Mouse (Mus musculus): ENCODE results near the gene Lpcat2.

Lpcat2 gene

GRCm38 (mm10) chr8:92855171-92855894, at the start of gene Lpcat2:
Gene Lpcat2, plus strand, starts transcription at chr8:92855339.
- peak; percentile 74 to 79 for DNase-seq (ENCODE audit: low spot score in 2 of 2)

DNA sequence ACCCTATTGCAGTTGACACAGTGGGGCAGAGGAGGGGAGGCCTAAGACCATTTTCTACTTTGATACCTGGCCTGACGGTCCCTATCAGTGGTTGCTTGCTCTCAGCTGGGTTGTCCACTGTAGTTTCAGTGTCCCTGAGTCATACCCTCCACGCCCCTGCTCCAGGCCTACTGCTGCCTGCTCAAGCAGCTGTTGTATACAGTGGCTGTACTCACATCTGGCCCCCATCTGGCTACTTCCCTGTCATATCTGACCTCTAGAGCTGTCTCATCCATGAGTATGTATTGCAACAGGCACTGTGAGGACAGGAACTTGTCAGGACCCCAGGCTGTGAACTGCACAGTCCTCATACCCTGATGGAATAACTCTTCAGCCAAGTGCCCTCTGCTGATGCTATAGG, 42.4 kb upstream of the Lpcat2 start:
- no peak for DNase-seq (ENCODE audit: low spot score in 2 of 2)

- DNase-seq (ENCODE audit: low spot score in 2 of 2): no peak
These were observed 39.5 kb upstream of the Lpcat2 start for GRCm38 (mm10) chr8:92815661-92816060.

- peak; percentile 85 to 90 for DNase-seq (ENCODE audit: low spot score in 2 of 2)
These were observed 37.0 kb upstream of the Lpcat2 start for GRCm38 (mm10) chr8:92817928-92818818.

DNA sequence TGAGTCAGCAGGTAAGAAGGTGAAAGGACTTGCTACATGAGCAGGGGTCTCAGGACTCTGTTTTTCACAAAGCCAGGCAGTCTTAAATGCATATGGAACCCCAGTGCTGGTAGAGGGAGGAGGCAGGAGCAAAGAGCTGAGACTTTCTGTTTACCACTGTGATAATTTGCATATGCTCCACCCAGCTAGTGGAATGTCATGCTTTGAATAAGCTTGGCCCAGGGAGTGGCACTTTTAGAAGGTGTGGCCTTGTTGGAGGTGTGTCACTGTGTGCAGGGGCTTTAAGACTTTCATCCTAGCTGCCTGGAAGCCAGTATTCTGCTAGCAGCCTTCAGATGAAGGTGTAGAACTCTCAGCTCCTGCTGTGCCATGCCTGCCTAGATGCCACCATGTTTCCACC, 34.0 kb upstream of the Lpcat2 start:
- no peak for DNase-seq (ENCODE audit: low spot score in 2 of 2)

- no peak for DNase-seq (ENCODE audit: low spot score in 2 of 2)
These were observed 32.8 kb upstream of the Lpcat2 start for GRCm38 (mm10) chr8:92822386-92822785.

GRCm38 (mm10) chr8:92825991-92826390, 29.1 kb upstream of the Lpcat2 start:
- peak in 1 of 2 experiments; percentile 37 for DNase-seq (ENCODE audit: low spot score in 2 of 2)

GRCm38 (mm10) chr8:92827243-92828034, 27.7 kb upstream of the Lpcat2 start, which contains the start of gene Mmp2:
Gene Mmp2, plus strand, starts transcription at chr8:92827291.
- peak; percentile 71 to 74 for DNase-seq (ENCODE audit: low spot score in 2 of 2)

GRCm38 (mm10) chr8:92828251-92828743, 26.8 kb upstream of the Lpcat2 start:
- peak; percentile 72 to 84 for DNase-seq (ENCODE audit: low spot score in 2 of 2)

DNA sequence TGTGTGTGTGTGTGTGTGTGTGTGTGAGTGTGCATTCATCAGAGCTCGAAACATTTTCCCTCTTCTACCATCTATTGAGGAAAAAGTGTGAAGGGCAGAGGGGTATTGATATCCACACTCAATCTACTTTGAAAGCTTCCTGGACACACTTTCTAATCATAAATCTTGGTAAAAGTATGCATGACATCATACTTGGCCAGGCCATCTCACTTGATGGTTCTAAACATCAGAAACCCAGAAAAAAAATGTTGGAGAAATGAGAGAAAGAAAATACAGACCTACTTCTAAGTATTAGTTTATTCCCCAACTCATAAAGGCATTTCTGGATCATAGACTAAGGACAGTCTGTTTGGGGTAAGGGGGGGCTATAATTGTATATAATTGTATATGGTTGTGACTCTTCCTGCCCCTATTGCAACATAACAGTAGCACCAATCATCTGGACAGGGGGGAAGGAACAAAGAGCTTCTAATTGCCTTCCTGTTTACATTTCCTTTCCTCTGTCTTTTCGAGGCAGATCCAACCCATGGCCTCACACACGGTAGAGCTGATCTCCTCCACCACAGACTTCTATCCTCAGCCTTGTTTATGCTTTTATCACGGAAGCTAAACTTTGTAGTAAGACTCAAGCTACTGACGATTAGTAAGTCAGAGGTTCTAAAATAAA, 20.9 kb upstream of the Lpcat2 start:
- DNase-seq (ENCODE audit: low spot score in 2 of 2): no peak

GRCm38 (mm10) chr8:92834786-92835500, 20.2 kb upstream of the Lpcat2 start:
- DNase-seq (ENCODE audit: low spot score in 2 of 2): no peak

DNA sequence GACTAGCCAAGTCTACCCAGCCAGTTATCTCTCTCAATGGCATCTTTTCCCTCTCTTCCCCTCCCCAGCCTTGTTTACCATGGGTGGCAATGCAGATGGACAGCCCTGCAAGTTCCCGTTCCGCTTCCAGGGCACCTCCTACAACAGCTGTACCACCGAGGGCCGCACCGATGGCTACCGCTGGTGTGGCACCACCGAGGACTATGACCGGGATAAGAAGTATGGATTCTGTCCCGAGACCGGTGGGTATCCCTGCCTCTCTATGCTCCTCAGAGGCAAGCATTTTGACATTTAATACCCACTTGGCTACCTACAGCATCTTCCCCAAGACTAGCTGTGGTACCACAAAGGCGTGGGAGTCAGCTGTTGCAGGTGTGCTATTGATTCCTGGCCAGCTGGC, 19.2 kb upstream of the Lpcat2 start:
- no peak for DNase-seq (ENCODE audit: low spot score in 2 of 2)

GRCm38 (mm10) chr8:92838616-92839015, 16.5 kb upstream of the Lpcat2 start:
- DNase-seq (ENCODE audit: low spot score in 2 of 2): no peak

- DNase-seq (ENCODE audit: low spot score in 2 of 2): no peak
These were observed 16.0 kb upstream of the Lpcat2 start for GRCm38 (mm10) chr8:92839161-92839560.

DNA sequence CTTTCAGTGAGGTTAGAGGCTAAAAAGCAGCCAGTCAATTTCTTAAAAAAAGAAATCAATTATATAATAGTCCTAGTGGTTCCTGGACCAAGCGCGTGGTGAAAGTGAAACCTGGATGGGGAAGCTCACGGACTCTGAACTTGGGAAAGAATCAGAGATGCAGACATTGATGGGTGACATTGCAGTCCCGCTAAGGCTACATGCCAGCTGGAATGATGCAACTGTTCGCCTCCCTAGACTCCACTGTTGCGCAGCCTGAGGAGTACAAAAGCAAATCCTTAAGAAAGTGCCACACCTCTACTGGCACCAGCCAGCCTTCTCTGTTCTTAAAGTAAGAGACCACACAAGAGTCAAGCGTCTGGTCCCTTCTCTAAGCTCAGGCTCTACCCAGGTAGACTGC, 15.3 kb upstream of the Lpcat2 start:
- DNase-seq (ENCODE audit: low spot score in 2 of 2): no peak

- peak in 1 of 2 experiments; percentile 52 for DNase-seq (ENCODE audit: low spot score in 2 of 2)
These were observed 8.5 kb upstream of the Lpcat2 start for GRCm38 (mm10) chr8:92846684-92847083.

GRCm38 (mm10) chr8:92847299-92847698, 7.8 kb upstream of the Lpcat2 start:
- peak in 1 of 2 experiments; percentile 44 for DNase-seq (ENCODE audit: low spot score in 2 of 2)

DNA sequence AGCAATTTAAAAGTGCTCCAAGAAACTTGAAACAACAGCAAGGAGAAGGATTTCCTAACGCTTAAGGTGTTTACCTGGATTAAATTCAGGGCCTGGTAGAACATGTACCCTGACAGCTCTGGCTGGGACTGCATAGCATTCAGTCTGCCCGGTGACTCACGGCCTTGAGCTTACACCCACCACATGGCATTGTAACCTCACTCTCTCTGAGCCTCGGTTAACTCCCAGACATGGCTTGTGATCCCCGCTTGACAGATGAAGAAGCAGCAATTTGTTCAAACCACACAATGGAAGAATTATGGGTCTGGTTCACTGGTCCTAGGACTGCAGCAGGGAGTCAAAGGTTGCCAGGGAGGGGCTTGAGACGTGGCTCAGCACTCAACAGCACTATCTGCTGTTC, 5.9 kb upstream of the Lpcat2 start:
- no peak for DNase-seq (ENCODE audit: low spot score in 2 of 2)

DNA sequence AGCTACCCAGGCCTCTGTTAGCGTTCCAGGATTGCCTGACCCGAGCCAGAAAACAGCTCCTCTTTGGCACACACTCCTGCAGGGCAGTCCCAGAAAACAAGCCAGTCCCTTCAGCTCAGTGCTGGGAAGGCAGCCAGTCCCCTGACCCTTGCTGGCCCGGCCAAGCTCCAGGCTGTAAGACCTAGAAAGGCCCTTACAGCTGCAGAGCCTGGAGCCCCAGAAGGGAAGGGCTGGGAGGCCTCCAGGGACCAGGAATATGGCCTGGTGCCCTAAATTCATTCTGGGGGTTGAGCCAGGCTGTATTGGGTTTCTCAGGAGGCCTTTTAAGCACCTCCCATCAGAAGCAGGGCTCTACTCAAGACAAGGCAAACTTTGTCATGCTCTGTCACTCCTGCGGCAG, 4.9 kb upstream of the Lpcat2 start:
- DNase-seq (ENCODE audit: low spot score in 2 of 2): peak; percentile 89 to 90

DNA sequence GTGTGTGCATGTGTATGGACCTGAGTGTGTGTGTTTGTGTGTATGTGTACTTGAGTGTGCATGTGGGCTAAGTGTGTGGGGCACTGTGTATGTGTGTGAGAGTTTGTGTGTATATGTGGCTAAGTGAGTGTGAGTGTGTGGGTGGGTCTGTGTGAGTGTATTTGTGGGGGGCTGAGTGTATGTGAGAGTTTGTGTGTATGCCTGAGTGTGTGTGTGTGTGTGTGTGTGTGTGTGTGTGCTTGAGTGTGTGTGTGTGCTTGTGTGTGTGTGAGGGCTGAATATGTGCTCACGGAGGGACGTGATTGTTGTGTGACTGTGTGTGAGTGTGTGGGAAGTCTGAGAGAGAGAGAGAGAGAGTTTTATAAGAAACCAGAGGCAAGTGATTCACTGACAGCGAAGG, 3.8 kb upstream of the Lpcat2 start:
- no peak for DNase-seq (ENCODE audit: low spot score in 2 of 2)

All from urinary bladder, postnatal 4 days (tissue).